In the genomic region with DNA sequence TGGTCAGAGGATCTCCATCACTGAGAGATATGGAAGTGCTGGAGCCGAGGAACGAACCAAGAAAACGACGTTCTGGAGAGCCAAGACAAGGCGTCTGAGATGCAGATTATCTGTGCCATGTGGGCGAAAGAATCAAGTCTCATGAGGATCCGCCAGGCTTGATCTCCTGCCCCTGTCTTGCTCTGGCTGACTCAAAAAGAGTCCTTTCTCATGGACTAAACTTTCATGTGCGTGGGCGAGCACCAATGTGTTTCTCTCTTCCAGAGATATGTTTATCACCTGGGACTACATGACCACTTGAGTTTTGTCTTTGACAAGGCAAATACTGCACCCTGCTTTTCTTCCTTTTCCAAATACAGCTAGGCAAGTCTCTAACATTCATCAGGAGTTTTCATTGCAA, we compare ENCODE assay signal across 23 mouse cellular contexts. TPM values are rescaled to one million over a fixed set of nuclear protein-coding genes. Genes with fewer than 3 reads are reported as not detected.
A peak's percentile ranks its signal among the peaks of the same experiment; 100 is the strongest.
DNase-seq lines count a peak whose midpoint lies in the region; ATAC-seq and TF ChIP-seq lines count a peak whose summit lies in the region.
"Had no signal": no experiment of that assay in that cellular context is flagged by ENCODE, and none has a peak within 500 bp of the region (broad histone marks: within the 10 kb centered on the region; RNA-seq: fewer than 3 reads in every experiment).

No protein-coding gene starts in this region.

- DNase-seq in embryonic facial prominence, embryonic 10.5 days (ENCODE audit: low spot score) = no peak
- no peak for DNase-seq in thymus, adult 2 months
- no peak for DNase-seq in thymus, adult 18-20 months
- DNase-seq in forebrain, embryonic 14.5 days (ENCODE audit: low spot score) = no peak
- DNase-seq in right cerebral cortex, postnatal 25 days = no peak
- DNase-seq: adrenal gland, postnatal 10 days; cerebellum, adult 11-12 months; cerebellum, adult 9-11 months; gastrocnemius, postnatal 14 days; kidney, adult 11 months; kidney, postnatal 25 days had no signal

- WGBS in embryonic facial prominence, embryonic 13.5 days = 81% methylated on average over 9 of the region's 9 CpGs
- WGBS in embryonic facial prominence, embryonic 10.5 days = 92% methylated on average over 9 of the region's 9 CpGs
- WGBS in thymus, adult 2 months = 83% methylated on average over 9 of the region's 9 CpGs
- WGBS in limb, embryonic 13.5 days = 86% methylated on average over 9 of the region's 9 CpGs
- 96% methylated on average over 9 of the region's 9 CpGs for WGBS in forebrain, embryonic 14.5 days

- H3K27me3 ChIP-seq in embryonic facial prominence, embryonic 13.5 days = no peaks in the 10 kb centered on the region
- H3K27me3 ChIP-seq in embryonic facial prominence, embryonic 10.5 days (replicated peaks; ENCODE audit: low read depth, poor library complexity, severe bottlenecking) = no peaks in the 10 kb centered on the region; the same call in 1 of the 2 replicates
- H3K27me3 ChIP-seq in thymus, adult 2 months (ENCODE audit: control insufficient read depth, insufficient read depth, low read length) = no peaks in the 10 kb centered on the region
- H3K27me3 ChIP-seq in limb, embryonic 13.5 days = no peaks in the 10 kb centered on the region
- H3K27me3 ChIP-seq in forebrain, embryonic 14.5 days (replicated peaks; ENCODE audit: control insufficient read depth, insufficient read depth, low read length) = no peaks in the 10 kb centered on the region
- H3K27me3 ChIP-seq: embryonic facial prominence, embryonic 15.5 days; forebrain, embryonic 12.5 days; heart, embryonic 12.5 days; kidney, embryonic 15.5 days; liver, embryonic 15.5 days; lung, embryonic 15.5 days; midbrain, embryonic 12.5 days; neural tube, embryonic 13.5 days; stomach, embryonic 15.5 days had no signal

- H3K4me1 ChIP-seq in embryonic facial prominence, embryonic 13.5 days = peaks cover 45% of the 10 kb centered on the region
- H3K4me1 ChIP-seq in embryonic facial prominence, embryonic 10.5 days = peaks cover 12% of the 10 kb centered on the region
- peaks cover 32% of the 10 kb centered on the region for H3K4me1 ChIP-seq in thymus, adult 2 months (replicated peaks; ENCODE audit: control insufficient read depth, insufficient read depth, low read length)
- H3K4me1 ChIP-seq in limb, embryonic 13.5 days = peaks cover 44% of the 10 kb centered on the region
- H3K4me1 ChIP-seq in forebrain, embryonic 14.5 days (ENCODE audit: control insufficient read depth, insufficient read depth, low read length) = no peaks in the 10 kb centered on the region
- H3K4me1 ChIP-seq: forebrain, embryonic 12.5 days; heart, embryonic 12.5 days; kidney, embryonic 15.5 days; liver, embryonic 15.5 days; lung, embryonic 15.5 days; midbrain, embryonic 12.5 days; stomach, embryonic 15.5 days had no signal

- H3K4me3 ChIP-seq in embryonic facial prominence, embryonic 13.5 days = no peak overlapping the region
- H3K4me3 ChIP-seq in embryonic facial prominence, embryonic 10.5 days = no peak overlapping the region
- no peak overlapping the region for H3K4me3 ChIP-seq in thymus, adult 2 months (ENCODE audit: control insufficient read depth, insufficient read depth, low read length)
- no peak overlapping the region for H3K4me3 ChIP-seq in limb, embryonic 13.5 days
- H3K4me3 ChIP-seq in forebrain, embryonic 14.5 days (ENCODE audit: low read depth, low read length) = no peak overlapping the region
- H3K4me3 ChIP-seq: embryonic facial prominence, embryonic 15.5 days; forebrain, embryonic 12.5 days; heart, embryonic 12.5 days; kidney, embryonic 15.5 days; liver, embryonic 15.5 days; lung, embryonic 15.5 days; midbrain, embryonic 12.5 days; neural tube, embryonic 13.5 days; stomach, embryonic 15.5 days had no signal

- H3K4me2 ChIP-seq in embryonic facial prominence, embryonic 13.5 days = no peak overlapping the region
- 0 out of 2 replicates have a peak overlapping the region, but pooled peaks have one; percentile 19 for H3K4me2 ChIP-seq in limb, embryonic 13.5 days (replicated peaks)
- H3K4me2 ChIP-seq in forebrain, embryonic 14.5 days (ENCODE audit: low read length) = no peak overlapping the region
- H3K4me2 ChIP-seq: embryonic facial prominence, embryonic 15.5 days; forebrain, embryonic 12.5 days; heart, embryonic 12.5 days; hindbrain, embryonic 14.5 days; kidney, embryonic 15.5 days; liver, embryonic 15.5 days; lung, embryonic 15.5 days; midbrain, embryonic 12.5 days; neural tube, embryonic 13.5 days; stomach, embryonic 15.5 days had no signal

- ATAC-seq in embryonic facial prominence, embryonic 13.5 days (ENCODE audit: insufficient number of reproducible peaks, insufficient read depth, low FRiP score, low TSS enrichment, low read depth) = no peak
- ATAC-seq in limb, embryonic 13.5 days (ENCODE audit: low FRiP score, low read depth) = no peak
- no peak for ATAC-seq in forebrain, embryonic 14.5 days

- no peaks in the 10 kb centered on the region for H3K9me3 ChIP-seq in embryonic facial prominence, embryonic 13.5 days
- H3K9me3 ChIP-seq in embryonic facial prominence, embryonic 10.5 days = no peaks in the 10 kb centered on the region
- no peaks in the 10 kb centered on the region for H3K9me3 ChIP-seq in limb, embryonic 13.5 days
- H3K9me3 ChIP-seq in forebrain, embryonic 14.5 days (replicated peaks; ENCODE audit: control insufficient read depth, low read length) = no peaks in the 10 kb centered on the region
- H3K9me3 ChIP-seq: embryonic facial prominence, embryonic 15.5 days; forebrain, embryonic 12.5 days; heart, embryonic 12.5 days; kidney, embryonic 15.5 days; liver, embryonic 15.5 days; lung, embryonic 15.5 days; midbrain, embryonic 12.5 days; neural tube, embryonic 13.5 days; stomach, embryonic 15.5 days had no signal

- peak overlapping the region; percentile 48 for H3K27ac ChIP-seq in embryonic facial prominence, embryonic 13.5 days
- no peak overlapping the region for H3K27ac ChIP-seq in embryonic facial prominence, embryonic 10.5 days (replicated peaks)
- peak overlapping the region; percentile 67 for H3K27ac ChIP-seq in thymus, adult 2 months (ENCODE audit: control insufficient read depth, insufficient read depth, low read length)
- H3K27ac ChIP-seq in limb, embryonic 13.5 days = peak overlapping the region; percentile 45
- H3K27ac ChIP-seq in forebrain, embryonic 14.5 days (ENCODE audit: low read depth, low read length) = no peak overlapping the region
- H3K27ac ChIP-seq: forebrain, embryonic 12.5 days; hindbrain, embryonic 14.5 days; kidney, embryonic 15.5 days; liver, embryonic 15.5 days; lung, embryonic 15.5 days; midbrain, embryonic 12.5 days; neural tube, embryonic 13.5 days; stomach, embryonic 15.5 days had no signal

- H3K36me3 ChIP-seq in embryonic facial prominence, embryonic 13.5 days = no peaks in the 10 kb centered on the region
- no peaks in the 10 kb centered on the region for H3K36me3 ChIP-seq in embryonic facial prominence, embryonic 10.5 days (replicated peaks)
- H3K36me3 ChIP-seq in thymus, adult 2 months (ENCODE audit: control insufficient read depth, insufficient read depth, low read length) = no peaks in the 10 kb centered on the region
- no peaks in the 10 kb centered on the region for H3K36me3 ChIP-seq in limb, embryonic 13.5 days
- H3K36me3 ChIP-seq in forebrain, embryonic 14.5 days (ENCODE audit: control insufficient read depth, insufficient read depth, low read length) = no peaks in the 10 kb centered on the region
- H3K36me3 ChIP-seq: embryonic facial prominence, embryonic 15.5 days; forebrain, embryonic 12.5 days; heart, embryonic 12.5 days; kidney, embryonic 15.5 days; liver, embryonic 15.5 days; lung, embryonic 15.5 days; midbrain, embryonic 12.5 days; neural tube, embryonic 13.5 days; stomach, embryonic 15.5 days had no signal

- no peak for TF ChIP-seq CTCF in thymus, adult 2 months (IDR thresholded peaks at IDR 0.05; ENCODE audit: borderline replicate concordance, control insufficient read depth, extremely low read depth, insufficient read depth, low read length, poor library complexity)

- no peak for TF ChIP-seq POLR2A in thymus, adult 2 months (IDR thresholded peaks at IDR 0.05; ENCODE audit: control insufficient read depth, extremely low read depth, insufficient read depth, low read length, poor library complexity)

- no peak overlapping the region for H3K9ac ChIP-seq in embryonic facial prominence, embryonic 13.5 days
- no peak overlapping the region for H3K9ac ChIP-seq in limb, embryonic 13.5 days
- H3K9ac ChIP-seq in forebrain, embryonic 14.5 days (ENCODE audit: low read length) = no peak overlapping the region
- H3K9ac ChIP-seq: embryonic facial prominence, embryonic 15.5 days; forebrain, embryonic 12.5 days; heart, embryonic 12.5 days; hindbrain, embryonic 14.5 days; kidney, embryonic 15.5 days; liver, embryonic 15.5 days; lung, embryonic 15.5 days; midbrain, embryonic 12.5 days; neural tube, embryonic 13.5 days; stomach, embryonic 15.5 days had no signal

RNA-seq across cellular contexts. Expression of gene Aff3, which starts 6.4 kb away (rescaled TPM):
- polyA plus RNA-seq in embryonic facial prominence, embryonic 13.5 days (2015; fragmentation: Nextera tagmentation; extraction: Ambion mirVana) = 12.0 and 20.1 TPM in 2 replicates
- 8.7 and 9.7 TPM in 2 replicates for polyA plus RNA-seq in embryonic facial prominence, embryonic 10.5 days (2016; fragmentation: Nextera tagmentation; extraction: Ambion mirVana)
- polyA plus RNA-seq in thymus, adult 2 months (2012; rRNA removed) = 39.6 and 57.2 TPM in 2 replicates
- polyA plus RNA-seq in limb, embryonic 13.5 days (2015; fragmentation: Nextera tagmentation; extraction: Ambion mirVana) = 20.6 and 24.9 TPM in 2 replicates
- 15.5 TPM in 2 replicates for polyA plus RNA-seq in forebrain, embryonic 14.5 days (2014; fragmentation: Nextera tagmentation; extraction: Ambion mirVana)

Comparison
In these comparisons a context has a peak if more than half of its experiments do, and no peak if none do; other contexts are left out.
1. H3K27ac ChIP-seq: peak in embryonic facial prominence, embryonic 13.5 days (single experiment), thymus, adult 2 months (single experiment) and limb, embryonic 13.5 days (single experiment); none in embryonic facial prominence, embryonic 10.5 days (single experiment) and forebrain, embryonic 14.5 days (single experiment).